Mouse (Mus musculus): ENCODE measurements around the gene Nrxn2. TPM values are rescaled to one million over a fixed set of nuclear protein-coding genes. Genes with fewer than 3 reads are reported as not detected.

Nrxn2 gene
- polyA plus RNA-seq, 1 experiment from 2014 or later, result 1.6 TPM

- Histone ChIP-seq H3K9me3 (ENCODE audit: control insufficient read depth, low read length) (no peaks in the 10 kb centered on the region), H3K9ac (ENCODE audit: low read depth, low read length) (no peak overlapping the region), H3K27me3 (replicated peaks; ENCODE audit: control insufficient read depth, insufficient read depth, low read length) (peaks cover 18% of the 10 kb centered on the region), H3K4me1 (replicated peaks; ENCODE audit: control insufficient read depth, insufficient read depth, low read length) (peaks cover 33% of the 10 kb centered on the region), H3K27ac (ENCODE audit: low read depth, low read length) (no peak overlapping the region), H3K4me2 (no peak overlapping the region), H3K4me3 (ENCODE audit: low read depth, low read length) (no peak overlapping the region), H3K36me3 (ENCODE audit: control insufficient read depth, insufficient read depth, low read length) (0 out of 2 replicates have a peak, but pooled peaks cover 2% of the 10 kb centered on the region)
- ATAC-seq (replicated peaks; ENCODE audit: low FRiP score) (no peak), DNase-seq (ENCODE audit: low spot score) (no peak)
- 82% methylated on average over 22 of the region's 22 CpGs for WGBS
These were observed 20.8 kb upstream of the Nrxn2 start for GRCm38 (mm10) chr19:6397582-6398249.

- peak overlapping the region; percentile 65 for H3K27ac ChIP-seq (ENCODE audit: low read depth, low read length)
- H3K27me3 ChIP-seq (replicated peaks; ENCODE audit: control insufficient read depth, insufficient read depth, low read length), result peaks cover 18% of the 10 kb centered on the region
- 2% methylated on average over 37 of the region's 39 CpGs for WGBS
These were observed 19.9 kb upstream of the Nrxn2 start for GRCm38 (mm10) chr19:6398447-6399284.

GRCm38 (mm10) chr19:6399285-6400095 is 19.0 kb upstream of the Nrxn2 start, which contains the start of gene Rasgrp2:
Rasgrp2 (plus strand) TSS chr19:6399340.
- Histone ChIP-seq H3K27ac (ENCODE audit: low read depth, low read length) (peak within 1 kb of the TSS; percentile 65), H3K36me3 (ENCODE audit: control insufficient read depth, insufficient read depth, low read length) (no peaks in the 10 kb centered on the region), H3K9ac (ENCODE audit: low read depth, low read length) (peak within 1 kb of the TSS; percentile 72), H3K27me3 (replicated peaks; ENCODE audit: control insufficient read depth, insufficient read depth, low read length) (peaks cover 18% of the 10 kb centered on the region), H3K4me2 (peak within 1 kb of the TSS; percentile 100), H3K4me1 (replicated peaks; ENCODE audit: control insufficient read depth, insufficient read depth, low read length) (peaks cover 38% of the 10 kb centered on the region), H3K4me3 (ENCODE audit: low read depth, low read length) (peak within 1 kb of the TSS; percentile 71), H3K9me3 (ENCODE audit: control insufficient read depth, low read length) (no peaks in the 10 kb centered on the region)
- ATAC-seq (replicated peaks; ENCODE audit: low FRiP score) (no peak), DNase-seq (ENCODE audit: low spot score) (peak; percentile 75)
- WGBS, result 1% methylated on average over 70 of the region's 87 CpGs

More at GRCm38 (mm10) chr19:6398447-6399284, 19.9 kb upstream of the Nrxn2 start:
- DNase-seq (ENCODE audit: low spot score) (peak; percentile 66), ATAC-seq (replicated peaks; ENCODE audit: low FRiP score) (peak; percentile 48)
- Histone ChIP-seq H3K9me3 (ENCODE audit: control insufficient read depth, low read length) (no peaks in the 10 kb centered on the region), H3K9ac (ENCODE audit: low read depth, low read length) (peak overlapping the region; percentile 72), H3K36me3 (ENCODE audit: control insufficient read depth, insufficient read depth, low read length) (no peaks in the 10 kb centered on the region), H3K4me2 (peak overlapping the region; percentile 100), H3K4me3 (ENCODE audit: low read depth, low read length) (peak overlapping the region; percentile 71), H3K4me1 (replicated peaks; ENCODE audit: control insufficient read depth, insufficient read depth, low read length) (peaks cover 38% of the 10 kb centered on the region)

- Histone ChIP-seq H3K9ac (ENCODE audit: low read depth, low read length) (peak overlapping the region; percentile 72), H3K4me2 (peak overlapping the region; percentile 100), H3K27ac (ENCODE audit: low read depth, low read length) (peak overlapping the region; percentile 65), H3K4me1 (replicated peaks; ENCODE audit: control insufficient read depth, insufficient read depth, low read length) (peaks cover 43% of the 10 kb centered on the region), H3K36me3 (ENCODE audit: control insufficient read depth, insufficient read depth, low read length) (no peaks in the 10 kb centered on the region), H3K4me3 (ENCODE audit: low read depth, low read length) (peak overlapping the region; percentile 71), H3K27me3 (replicated peaks; ENCODE audit: control insufficient read depth, insufficient read depth, low read length) (peaks cover 18% of the 10 kb centered on the region), H3K9me3 (ENCODE audit: control insufficient read depth, low read length) (no peaks in the 10 kb centered on the region)
- no peak for ATAC-seq (replicated peaks; ENCODE audit: low FRiP score)
- no peak for DNase-seq (ENCODE audit: low spot score)
- 3% methylated on average over 29 of the region's 29 CpGs for WGBS
These were observed 18.1 kb upstream of the Nrxn2 start for GRCm38 (mm10) chr19:6400096-6401086.

GRCm38 (mm10) chr19:6401131-6401815 is 17.3 kb upstream of the Nrxn2 start:
- peaks cover 43% of the 10 kb centered on the region for H3K4me1 ChIP-seq (replicated peaks; ENCODE audit: control insufficient read depth, insufficient read depth, low read length)
- ATAC-seq (replicated peaks; ENCODE audit: low FRiP score), result peak; percentile 58
- no peaks in the 10 kb centered on the region for H3K9me3 ChIP-seq (ENCODE audit: control insufficient read depth, low read length)
- H3K4me3 ChIP-seq (ENCODE audit: low read depth, low read length), result peak overlapping the region; percentile 71
- DNase-seq (ENCODE audit: low spot score), result peak; percentile 87
- whole genome bisulfite sequencing, result under 1% methylated on average over 32 of the region's 32 CpGs
- peak overlapping the region; percentile 65 for H3K27ac ChIP-seq (ENCODE audit: low read depth, low read length)
- H3K9ac ChIP-seq (ENCODE audit: low read depth, low read length), result peak overlapping the region; percentile 62
- H3K36me3 ChIP-seq (ENCODE audit: control insufficient read depth, insufficient read depth, low read length), result no peaks in the 10 kb centered on the region
- H3K4me2 ChIP-seq, result peak overlapping the region; percentile 100
- peaks cover 18% of the 10 kb centered on the region for H3K27me3 ChIP-seq (replicated peaks; ENCODE audit: control insufficient read depth, insufficient read depth, low read length)

- Histone ChIP-seq H3K4me2 (peak overlapping the region; percentile 100), H3K27me3 (replicated peaks; ENCODE audit: control insufficient read depth, insufficient read depth, low read length) (peaks cover 18% of the 10 kb centered on the region), H3K9ac (ENCODE audit: low read depth, low read length) (peak overlapping the region; percentile 62), H3K4me1 (replicated peaks; ENCODE audit: control insufficient read depth, insufficient read depth, low read length) (peaks cover 46% of the 10 kb centered on the region), H3K27ac (ENCODE audit: low read depth, low read length) (peak overlapping the region; percentile 65; the same call in 1 of the 2 replicates), H3K4me3 (ENCODE audit: low read depth, low read length) (peak overlapping the region; percentile 71), H3K36me3 (ENCODE audit: control insufficient read depth, insufficient read depth, low read length) (no peaks in the 10 kb centered on the region; the same call in 1 of the 2 replicates), H3K9me3 (ENCODE audit: control insufficient read depth, low read length) (no peaks in the 10 kb centered on the region)
- ATAC-seq (replicated peaks; ENCODE audit: low FRiP score) (peak; percentile 22), DNase-seq (ENCODE audit: low spot score) (no peak)
- WGBS, result 4% methylated on average over 9 of the region's 9 CpGs
These were observed 16.6 kb upstream of the Nrxn2 start for GRCm38 (mm10) chr19:6401951-6402350.

GRCm38 (mm10) chr19:6403869-6404268 is 14.7 kb upstream of the Nrxn2 start:
- Histone ChIP-seq H3K9ac (ENCODE audit: low read depth, low read length) (no peak overlapping the region), H3K27ac (ENCODE audit: low read depth, low read length) (no peak overlapping the region), H3K4me2 (no peak overlapping the region), H3K36me3 (ENCODE audit: control insufficient read depth, insufficient read depth, low read length) (no peaks in the 10 kb centered on the region; the same call in 1 of the 2 replicates), H3K27me3 (replicated peaks; ENCODE audit: control insufficient read depth, insufficient read depth, low read length) (peaks cover 13% of the 10 kb centered on the region), H3K9me3 (ENCODE audit: control insufficient read depth, low read length) (no peaks in the 10 kb centered on the region), H3K4me1 (replicated peaks; ENCODE audit: control insufficient read depth, insufficient read depth, low read length) (peaks cover 44% of the 10 kb centered on the region), H3K4me3 (ENCODE audit: low read depth, low read length) (no peak overlapping the region)
- WGBS, result 78% methylated on average over 10 of the region's 10 CpGs
- DNase-seq (ENCODE audit: low spot score), result no peak
- ATAC-seq (replicated peaks; ENCODE audit: low FRiP score), result no peak
